Mouse (Mus musculus) spleen, adult 10 weeks (tissue): ENCODE data around the gene Mefv. TPM values are rescaled to one million over a fixed set of nuclear protein-coding genes. Genes with fewer than 3 reads are reported as not detected.

Experiments
- polyA plus RNA-seq: library from polyadenylated mRNA; stranded (reverse); fragments of 350-450 nt; fragmentation: Illumina TruSeq; extraction: RNeasy Lipid Tissue Mini Kit (QIAGEN cat#74804); gene quantifications from one replicate; pipeline ENCODE4 v1.2.3, GENCODE M21; 2015; ENCODE audit warnings: low replicate concordance; ENCODE audit not compliant: insufficient read depth

Mefv gene
- polyA plus RNA-seq, result 21.6 TPM

DNA sequence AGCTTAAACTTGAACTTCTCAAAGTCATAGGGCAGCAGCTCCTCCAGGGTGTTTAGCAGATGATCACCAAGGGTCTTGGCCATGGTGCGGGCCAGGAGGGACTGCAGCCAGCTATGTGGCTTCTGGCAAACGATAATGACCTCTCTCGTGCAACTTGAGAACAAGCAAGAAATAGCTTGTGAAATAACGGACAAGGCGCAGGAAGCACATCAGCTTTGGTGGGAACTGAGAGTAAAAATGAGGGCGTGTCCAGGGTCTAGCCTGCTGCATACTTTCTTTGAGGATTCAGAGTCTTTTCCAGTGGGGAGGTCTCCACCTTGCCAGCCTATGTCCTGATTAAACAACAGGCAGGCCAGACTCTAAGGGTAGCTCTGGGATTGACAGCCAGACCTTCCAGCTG, at the start of gene Mefv:
TSS of gene Mefv (minus strand) at position 118 of the 400 bp plus-strand sequence.

DNA sequence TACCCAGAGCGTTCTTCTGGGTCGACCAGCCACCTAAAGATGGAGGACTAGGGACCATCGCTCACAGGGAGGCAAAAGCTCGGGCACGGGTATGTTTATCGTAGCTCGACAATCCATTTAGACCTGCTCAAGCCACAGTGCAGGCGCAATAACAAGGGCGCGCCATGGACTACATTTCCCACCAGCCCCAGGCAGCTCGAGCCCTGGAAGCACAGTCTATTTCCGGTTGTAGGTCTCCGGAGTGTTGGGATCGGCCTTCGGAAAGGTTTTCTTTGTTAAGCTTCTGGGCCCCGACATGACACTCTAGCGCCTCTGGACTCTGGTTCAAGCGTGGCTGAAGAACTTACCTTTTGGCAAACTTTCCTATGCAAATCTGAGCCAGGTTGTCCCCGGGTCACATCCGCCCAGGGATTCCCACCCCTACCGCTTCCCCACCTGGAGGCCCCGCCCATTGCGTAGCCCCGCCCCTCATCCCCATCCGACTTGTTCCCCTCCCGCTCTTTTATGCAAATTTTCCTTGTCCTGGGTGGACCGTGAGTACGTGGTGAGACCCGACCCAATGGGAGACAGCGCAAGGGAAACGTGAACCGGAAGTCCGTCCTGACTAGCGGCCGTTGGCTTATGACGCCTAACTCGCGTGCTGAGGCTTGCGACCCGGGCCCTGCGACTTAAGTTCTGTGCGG, 25.7 kb upstream of the Mefv start, which contains the start of gene Zfp263:
TSS of gene Zfp263 (plus strand) at position 591 of the 683 bp plus-strand sequence.

Other genes starting within 250 kb of the Mefv start
- gene Olfr161, start 127.1 kb downstream of the Mefv start, polyA plus RNA-seq, result not detected
- 86.3 TPM for gene Zfp263, start 26.0 kb upstream of the Mefv start, polyA plus RNA-seq
- not detected for gene Olfr15, start 112.8 kb upstream of the Mefv start, polyA plus RNA-seq
- 2.0 TPM for gene Zfp174, start 129.2 kb upstream of the Mefv start, polyA plus RNA-seq
- 92.9 TPM for gene Naa60, start 154.3 kb upstream of the Mefv start, polyA plus RNA-seq
- gene Zfp597, start 166.5 kb upstream of the Mefv start, polyA plus RNA-seq, result 33.8 TPM
- gene Gm20695, start 166.6 kb upstream of the Mefv start, polyA plus RNA-seq, result 0.79 TPM
- 3.5 TPM for gene 1700037C18Rik, start 190.6 kb upstream of the Mefv start, polyA plus RNA-seq
- gene Cluap1, start 190.7 kb upstream of the Mefv start, polyA plus RNA-seq, result 30.9 TPM